Comparison of ENCODE assay signal across 30 mouse cellular contexts in genomic region chr10:39142216-39142615, GRCm38 (mm10). TPM values are rescaled to one million over a fixed set of nuclear protein-coding genes. Genes with fewer than 3 reads are reported as not detected.
"Had no signal": no experiment of that assay in that cellular context is flagged by ENCODE, and none has a peak within 500 bp of the region (broad histone marks: within the 10 kb centered on the region; RNA-seq: fewer than 3 reads in every experiment).

No protein-coding gene starts in this region.

- H3K4me1 ChIP-seq: embryonic facial prominence, embryonic 10.5 days; embryonic facial prominence, embryonic 12.5 days; embryonic facial prominence, embryonic 13.5 days; embryonic facial prominence, embryonic 15.5 days; forebrain, embryonic 10.5 days; forebrain, embryonic 12.5 days; forebrain, embryonic 13.5 days; forebrain, embryonic 15.5 days had no signal

- H3K27me3 ChIP-seq: embryonic facial prominence, embryonic 12.5 days; embryonic facial prominence, embryonic 13.5 days; embryonic facial prominence, embryonic 15.5 days; forebrain, embryonic 12.5 days; forebrain, embryonic 13.5 days; forebrain, embryonic 15.5 days had no signal

- H3K9ac ChIP-seq: embryonic facial prominence, embryonic 12.5 days; embryonic facial prominence, embryonic 13.5 days; embryonic facial prominence, embryonic 15.5 days; forebrain, embryonic 12.5 days; forebrain, embryonic 13.5 days; forebrain, embryonic 15.5 days; forebrain, postnatal 0 days had no signal

- H3K9me3 ChIP-seq: embryonic facial prominence, embryonic 10.5 days; embryonic facial prominence, embryonic 12.5 days; embryonic facial prominence, embryonic 13.5 days; embryonic facial prominence, embryonic 15.5 days; forebrain, embryonic 10.5 days; forebrain, embryonic 12.5 days; forebrain, embryonic 13.5 days; forebrain, embryonic 15.5 days had no signal

- H3K4me2 ChIP-seq: embryonic facial prominence, embryonic 12.5 days; embryonic facial prominence, embryonic 13.5 days; embryonic facial prominence, embryonic 15.5 days; forebrain, embryonic 12.5 days; forebrain, embryonic 13.5 days; forebrain, embryonic 15.5 days had no signal

- H3K27ac ChIP-seq: embryonic facial prominence, embryonic 10.5 days; embryonic facial prominence, embryonic 12.5 days; embryonic facial prominence, embryonic 13.5 days; embryonic facial prominence, embryonic 15.5 days; forebrain, embryonic 10.5 days; forebrain, embryonic 12.5 days; forebrain, embryonic 13.5 days; forebrain, embryonic 15.5 days; gastrocnemius, adult 2 months had no signal

- H3K4me3 ChIP-seq: embryonic facial prominence, embryonic 10.5 days; embryonic facial prominence, embryonic 12.5 days; embryonic facial prominence, embryonic 13.5 days; embryonic facial prominence, embryonic 15.5 days; erythroblast, embryonic 14.5 days; forebrain, embryonic 10.5 days; forebrain, embryonic 12.5 days; forebrain, embryonic 13.5 days; forebrain, embryonic 15.5 days; gastrocnemius, adult 2 months had no signal

- DNase-seq: cerebellum, adult 2 months; cerebellum, adult 8-10 months; cerebellum, adult 9-10 months; cerebellum, adult 9-11 months; cerebellum, postnatal 10 days; cerebellum, postnatal 14 days; cerebellum, postnatal 25 days; cerebellum, postnatal 36 days; embryo, embryonic 11 days; forebrain, postnatal 0 days; gastrocnemius, adult 2 months; gastrocnemius, postnatal 10 days; gastrocnemius, postnatal 14 days; gastrocnemius, postnatal 25 days; gastrocnemius, postnatal 36 days; heart, adult 11 months; heart, adult 18-20 months had no signal

- ATAC-seq: forebrain, embryonic 13.5 days; forebrain, embryonic 14.5 days; forebrain, embryonic 15.5 days; forebrain, embryonic 16.5 days; forebrain, postnatal 0 days had no signal

RNA-seq across cellular contexts. Expression of gene Fam229b, which starts 8.5 kb away (rescaled TPM):
- polyA plus RNA-seq: erythroblast, embryonic 14.5 days had no signal

RNA-seq across cellular contexts. Expression of gene Ccn6, which starts 21.4 kb away (rescaled TPM):
- polyA plus RNA-seq: embryonic facial prominence, embryonic 11.5 days; erythroblast, embryonic 14.5 days; gonadal fat pad, adult 2 months had no signal
